Mouse (Mus musculus): ENCODE measurements around the gene Efna5.

GRCm38 (mm10) chr17:62666761-62667160 is 214.4 kb downstream of the Efna5 start:
- TF ChIP-seq CTCF (IDR thresholded peaks at IDR 0.05; ENCODE audit: control insufficient read depth, insufficient read depth, insufficient replicate concordance, low read depth, low read length) = no peak
- TF ChIP-seq POLR2A (IDR thresholded peaks at IDR 0.05; ENCODE audit: control insufficient read depth, low read depth, low read length) = no peak

All from testis, adult 2 months (tissue).